Mouse (Mus musculus): ENCODE measurements around the gene Pdgfb. TPM values are rescaled to one million over a fixed set of nuclear protein-coding genes. Genes with fewer than 3 reads are reported as not detected.

The Pdgfb gene
- total and polyA plus RNA-seq, 2 experiments from 2014 or later, result 7.6 to 17.8 TPM

- TF ChIP-seq CTCF (IDR thresholded peaks at IDR 0.05; ENCODE audit: low read depth), result peak; percentile 69
- Histone ChIP-seq H3K4me1 (ENCODE audit: insufficient read depth) (peaks cover 7% of the 10 kb centered on the region), H3K9me3 (ENCODE audit: low read length) (no peaks in the 10 kb centered on the region), H3K9ac (peak overlapping the region; percentile 51), H3K4me2 (ENCODE audit: low read depth) (peak overlapping the region; percentile 62), H3K27me3 (ENCODE audit: insufficient read depth, low read length) (no peaks in the 10 kb centered on the region), H3K36me3 (ENCODE audit: insufficient read depth) (no peaks in the 10 kb centered on the region), H3K4me3 (ENCODE audit: low read depth, low read length) (peak overlapping the region; percentile 36), H3K27ac (ENCODE audit: low read depth, low read length) (peak overlapping the region; percentile 45; the same call in 1 of the 2 replicates)
- WGBS, result 3% methylated on average over 24 of the region's 24 CpGs
- ATAC-seq (peak; percentile 76), DNase-seq (peak; percentile 84)
Measured at GRCm38 (mm10) chr15:79950250-79951025, 64.3 kb downstream of the Pdgfb start.

- Histone ChIP-seq H3K27me3 (ENCODE audit: insufficient read depth, low read length) (no peaks in the 10 kb centered on the region), H3K9ac (no peak overlapping the region), H3K9me3 (ENCODE audit: low read length) (no peaks in the 10 kb centered on the region), H3K4me2 (ENCODE audit: low read depth) (no peak overlapping the region), H3K27ac (ENCODE audit: low read depth, low read length) (no peak overlapping the region), H3K4me3 (ENCODE audit: low read depth, low read length) (no peak overlapping the region), H3K4me1 (ENCODE audit: insufficient read depth) (peaks cover 7% of the 10 kb centered on the region), H3K36me3 (ENCODE audit: insufficient read depth) (no peaks in the 10 kb centered on the region)
- no peak for DNase-seq
- TF ChIP-seq CTCF (IDR thresholded peaks at IDR 0.05; ENCODE audit: low read depth), result no peak; the same call in 1 of the 2 replicates
- ATAC-seq, result no peak
- WGBS, result 75% methylated on average over 6 of the region's 6 CpGs
Measured at GRCm38 (mm10) chr15:79947681-79948080, 67.1 kb downstream of the Pdgfb start.

GRCm38 (mm10) chr15:79946790-79947189 is 68.0 kb downstream of the Pdgfb start:
- ATAC-seq, result no peak
- H3K36me3 ChIP-seq (ENCODE audit: insufficient read depth), result no peaks in the 10 kb centered on the region

GRCm38 (mm10) chr15:79946022-79946421 is 68.8 kb downstream of the Pdgfb start:
- ATAC-seq, result peak; percentile 76
- DNase-seq, result peak; percentile 93
- Histone ChIP-seq H3K27me3 (ENCODE audit: insufficient read depth, low read length) (no peaks in the 10 kb centered on the region), H3K27ac (ENCODE audit: low read depth, low read length) (no peak overlapping the region; the same call in 1 of the 2 replicates), H3K4me3 (ENCODE audit: low read depth, low read length) (no peak overlapping the region), H3K4me1 (ENCODE audit: insufficient read depth) (peaks cover 7% of the 10 kb centered on the region), H3K9me3 (ENCODE audit: low read length) (no peaks in the 10 kb centered on the region), H3K36me3 (ENCODE audit: insufficient read depth) (no peaks in the 10 kb centered on the region), H3K4me2 (ENCODE audit: low read depth) (no peak overlapping the region), H3K9ac (no peak overlapping the region)
- 16% methylated on average over 4 of the region's 4 CpGs for WGBS
- peak; percentile 97 for TF ChIP-seq CTCF (IDR thresholded peaks at IDR 0.05; ENCODE audit: low read depth)

More at GRCm38 (mm10) chr15:79946790-79947189, 68.0 kb downstream of the Pdgfb start:
- peak; percentile 62 for TF ChIP-seq CTCF (IDR thresholded peaks at IDR 0.05; ENCODE audit: low read depth)
- Histone ChIP-seq H3K27me3 (ENCODE audit: insufficient read depth, low read length) (no peaks in the 10 kb centered on the region), H3K27ac (ENCODE audit: low read depth, low read length) (no peak overlapping the region), H3K4me1 (ENCODE audit: insufficient read depth) (peaks cover 7% of the 10 kb centered on the region), H3K9me3 (ENCODE audit: low read length) (no peaks in the 10 kb centered on the region), H3K4me2 (ENCODE audit: low read depth) (no peak overlapping the region), H3K4me3 (ENCODE audit: low read depth, low read length) (no peak overlapping the region), H3K9ac (no peak overlapping the region)
- 56% methylated on average over 9 of the region's 9 CpGs for WGBS
- no peak for DNase-seq

Small RNAs within 50 kb of the gene (microRNA-seq; reads per million reads assigned to microRNA genes)
- 0.39 to 1.1 reads per million in 2 experiments for gene Mir7213

Other genes with a start within 250 kb of the Pdgfb start
- 58.3 and 59.2 TPM in 2 replicates for gene Dnal4, start 237.1 kb downstream of the Pdgfb start, total RNA-seq (2014; rRNA removed)
- 81.5 and 94.5 TPM in 2 replicates for gene Dnal4, start 237.1 kb downstream of the Pdgfb start, polyA plus RNA-seq (2015; fragmentation: Nextera tagmentation; extraction: Ambion mirVana)
- gene Nptxr, start 210.2 kb downstream of the Pdgfb start, total RNA-seq (2014; rRNA removed), result 129 and 184 TPM in 2 replicates
- gene Nptxr, start 210.2 kb downstream of the Pdgfb start, polyA plus RNA-seq (2015; fragmentation: Nextera tagmentation; extraction: Ambion mirVana), result 41.9 and 87.3 TPM in 2 replicates
- gene Npcd, start 180.7 kb downstream of the Pdgfb start, total RNA-seq (2014; rRNA removed), result 9.0 and 18.6 TPM in 2 replicates
- 3.7 and 4.0 TPM in 2 replicates for gene Npcd, start 180.7 kb downstream of the Pdgfb start, polyA plus RNA-seq (2015; fragmentation: Nextera tagmentation; extraction: Ambion mirVana)
- gene Cbx6, start 180.3 kb downstream of the Pdgfb start, total RNA-seq (2014; rRNA removed), result 69.1 and 86.8 TPM in 2 replicates
- 27.5 and 53.8 TPM in 2 replicates for gene Cbx6, start 180.3 kb downstream of the Pdgfb start, polyA plus RNA-seq (2015; fragmentation: Nextera tagmentation; extraction: Ambion mirVana)
- 4.0 and 5.3 TPM in 2 replicates for gene Apobec3, start 123.3 kb downstream of the Pdgfb start, total RNA-seq (2014; rRNA removed)
- gene Apobec3, start 123.3 kb downstream of the Pdgfb start, polyA plus RNA-seq (2015; fragmentation: Nextera tagmentation; extraction: Ambion mirVana), result 3.1 and 3.6 TPM in 2 replicates
- 6.4 and 11.1 TPM in 2 replicates for gene Cbx7, start 43.9 kb downstream of the Pdgfb start, total RNA-seq (2014; rRNA removed)
- gene Cbx7, start 43.9 kb downstream of the Pdgfb start, polyA plus RNA-seq (2015; fragmentation: Nextera tagmentation; extraction: Ambion mirVana), result 2.4 and 3.1 TPM in 2 replicates
- gene Syngr1, start 76.4 kb upstream of the Pdgfb start, total RNA-seq (2014; rRNA removed), result 113 and 127 TPM in 2 replicates
- 58.6 and 69.0 TPM in 2 replicates for gene Syngr1, start 76.4 kb upstream of the Pdgfb start, polyA plus RNA-seq (2015; fragmentation: Nextera tagmentation; extraction: Ambion mirVana)
- 804 and 1,069 TPM in 2 replicates for gene Rpl3, start 76.9 kb upstream of the Pdgfb start, total RNA-seq (2014; rRNA removed)
- gene Rpl3, start 76.9 kb upstream of the Pdgfb start, polyA plus RNA-seq (2015; fragmentation: Nextera tagmentation; extraction: Ambion mirVana), result 578 and 651 TPM in 2 replicates
- 48.8 and 52.1 TPM in 2 replicates for gene Tab1, start 118.2 kb upstream of the Pdgfb start, total RNA-seq (2014; rRNA removed)
- 21.6 and 25.7 TPM in 2 replicates for gene Tab1, start 118.2 kb upstream of the Pdgfb start, polyA plus RNA-seq (2015; fragmentation: Nextera tagmentation; extraction: Ambion mirVana)
- 62.8 and 65.6 TPM in 2 replicates for gene Mgat3, start 158.7 kb upstream of the Pdgfb start, total RNA-seq (2014; rRNA removed)
- gene Mgat3, start 158.7 kb upstream of the Pdgfb start, polyA plus RNA-seq (2015; fragmentation: Nextera tagmentation; extraction: Ambion mirVana), result 7.5 and 9.9 TPM in 2 replicates
- gene Mief1, start 219.0 kb upstream of the Pdgfb start, total RNA-seq (2014; rRNA removed), result 28.1 and 37.0 TPM in 2 replicates
- 13.5 and 20.0 TPM in 2 replicates for gene Mief1, start 219.0 kb upstream of the Pdgfb start, polyA plus RNA-seq (2015; fragmentation: Nextera tagmentation; extraction: Ambion mirVana)
- not detected in 2 replicates for gene AC140267.1, start 220.9 kb upstream of the Pdgfb start, total RNA-seq (2014; rRNA removed)
- gene AC140267.1, start 220.9 kb upstream of the Pdgfb start, polyA plus RNA-seq (2015; fragmentation: Nextera tagmentation; extraction: Ambion mirVana), result not detected in 2 replicates
- 163 and 164 TPM in 2 replicates for gene Atf4, start 240.2 kb upstream of the Pdgfb start, total RNA-seq (2014; rRNA removed)
- 103 and 109 TPM in 2 replicates for gene Atf4, start 240.2 kb upstream of the Pdgfb start, polyA plus RNA-seq (2015; fragmentation: Nextera tagmentation; extraction: Ambion mirVana)
- 38.7 and 56.6 TPM in 2 replicates for gene Rps19bp1, start 249.3 kb upstream of the Pdgfb start, total RNA-seq (2014; rRNA removed)
- 84.7 and 98.9 TPM in 2 replicates for gene Rps19bp1, start 249.3 kb upstream of the Pdgfb start, polyA plus RNA-seq (2015; fragmentation: Nextera tagmentation; extraction: Ambion mirVana)